Mouse (Mus musculus) olfactory bulb, adult 2 months (tissue): ENCODE results near the gene Tmbim1.

Source experiments
- CTCF ChIP-seq: fragments of 200-500 bp; IDR thresholded peaks from 2 replicates; pipeline ENCODE4 v1.5.1; 2012; ENCODE audit warnings: low read depth, mild to moderate bottlenecking, low read length, moderate library complexity; ENCODE audit not compliant: insufficient read depth
- POLR2A ChIP-seq: fragments of 200-500 bp; IDR thresholded peaks from 2 replicates; pipeline ENCODE4 v1.6.1; 2012; ENCODE audit warnings: mild to moderate bottlenecking, low read depth, low read length, moderate library complexity; ENCODE audit not compliant: insufficient read depth

DNA sequence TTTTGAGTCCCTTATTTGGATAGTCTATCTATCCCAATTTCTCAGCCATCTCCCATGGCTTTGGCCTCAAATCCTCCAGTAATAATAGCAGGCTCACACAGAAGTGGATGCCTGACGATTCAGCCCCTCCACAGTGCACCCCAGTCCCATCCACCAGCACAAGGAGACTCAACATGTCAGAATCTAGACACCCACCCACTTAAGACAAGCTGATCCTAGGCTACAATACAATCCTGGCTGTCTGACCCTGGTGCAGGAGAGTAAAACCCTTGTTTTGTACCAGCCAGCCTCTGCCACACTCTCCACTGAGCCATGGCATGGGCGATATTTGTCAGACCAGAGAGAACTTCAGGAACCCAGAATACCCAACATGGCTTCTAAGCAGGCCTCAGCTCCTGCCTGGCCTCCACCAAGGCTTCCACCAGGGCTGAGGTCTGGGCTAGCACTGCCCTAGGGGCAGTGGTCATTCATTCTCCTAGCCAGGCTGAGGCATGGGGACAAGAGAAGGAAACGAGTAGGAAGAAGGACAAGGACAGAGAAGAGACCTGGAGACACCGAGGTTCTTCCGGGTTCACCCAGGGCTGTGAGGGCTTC lies 7.2 kb downstream of the Tmbim1 start:
- no peak for TF ChIP-seq CTCF
- no peak for TF ChIP-seq POLR2A
